Mouse (Mus musculus): ENCODE data around the gene Ly6g6f.

DNA sequence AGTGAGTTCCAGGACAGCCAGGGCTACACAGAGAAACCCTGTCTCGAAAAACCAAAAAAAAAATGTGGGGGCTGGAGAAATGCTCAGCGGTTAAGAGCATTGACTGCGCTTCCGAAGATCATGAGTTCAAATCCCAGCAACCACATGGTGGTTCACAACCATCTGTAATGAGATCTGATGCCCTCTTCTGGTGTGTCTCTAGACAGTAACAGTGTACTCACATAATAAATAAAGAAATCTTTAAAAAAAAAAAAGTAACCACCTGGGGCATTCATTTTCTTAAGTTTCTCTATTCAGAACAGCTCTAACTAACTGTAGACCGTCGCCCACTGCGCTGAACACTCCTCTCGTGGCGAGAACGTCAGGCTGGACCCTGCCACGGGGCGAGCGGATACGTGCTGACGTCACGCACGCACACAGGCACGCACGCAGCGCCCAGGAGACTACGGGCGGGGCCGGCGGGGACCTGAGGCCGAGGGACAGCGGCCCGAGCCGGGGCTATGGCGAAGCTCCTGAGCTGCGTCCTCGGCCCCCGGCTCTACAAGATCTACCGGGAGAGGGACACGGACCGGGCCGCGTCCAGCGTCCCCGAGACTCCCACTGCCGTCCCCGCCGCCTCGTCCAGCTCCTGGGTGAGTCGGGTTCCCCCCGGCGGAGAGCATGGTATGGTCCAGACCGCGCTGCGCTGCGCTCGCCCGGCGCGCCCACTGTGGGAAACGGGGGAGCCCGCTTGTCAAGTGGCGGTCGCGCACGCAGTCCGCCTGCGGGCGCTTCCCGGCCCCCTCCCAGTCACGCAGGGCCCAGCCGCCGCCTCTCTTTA lies 3.6 kb upstream of the Ly6g6f start, which contains the start of gene Abhd16a:
- TF ChIP-seq GATA1 (IDR thresholded peaks at IDR 0.05; ENCODE audit: borderline replicate concordance, low read length) = no peak
- TF ChIP-seq FLI1 (IDR thresholded peaks at IDR 0.05; ENCODE audit: low read length) = no peak

Measured in megakaryocyte, embryonic 14.5 days (primary cell).